Mouse (Mus musculus) liver, postnatal 0 days (tissue): ENCODE data around the gene Ppef2. TPM values are rescaled to one million over a fixed set of nuclear protein-coding genes. Genes with fewer than 3 reads are reported as not detected.

Experiments
- ATAC-seq: fragments of 200-750 bp; cut with Nextera tagmentation; 2 replicates; pipeline ENCODE4 v1.8.0; 2017; ENCODE audit warnings: mild to moderate bottlenecking, moderate library complexity
- DNase-seq: peaks from one replicate; pipeline ENCODE4 v3.0.0-alpha.2; 2016
- H3K27ac ChIP-seq: fragments of 300-500 bp; sonication (generic); 2 replicates; pipeline ENCODE4 v1.5.1; 2014; ENCODE audit warnings: antibody characterized with exemption, moderate library complexity, mild to moderate bottlenecking, low read depth
- H3K27me3 ChIP-seq: fragments of 300-500 bp; sonication (generic); 2 replicates; pipeline ENCODE4 v1.6.1; 2014; ENCODE audit warnings: low read length, control low read depth, mixed read lengths; ENCODE audit not compliant: insufficient read depth
- H3K36me3 ChIP-seq: fragments of 300-500 bp; sonication (generic); replicated peaks from 2 replicates; pipeline ENCODE4 v1.6.1; 2014; ENCODE audit warnings: mild to moderate bottlenecking, control low read depth, low read length, moderate library complexity, mixed read lengths; ENCODE audit not compliant: insufficient read depth
- H3K4me1 ChIP-seq: fragments of 300-500 bp; sonication (generic); 2 replicates; pipeline ENCODE4 v1.6.1; 2014; ENCODE audit warnings: antibody characterized with exemption, mild to moderate bottlenecking, control low read depth; ENCODE audit not compliant: insufficient read depth
- H3K4me2 ChIP-seq: fragments of 300-500 bp; sonication (generic); 2 replicates; pipeline ENCODE4 v1.6.1; 2014; ENCODE audit warnings: low read depth, mild to moderate bottlenecking, low read length, moderate library complexity, mixed read lengths
- H3K4me3 ChIP-seq: fragments of 300-500 bp; sonication (generic); 2 replicates; pipeline ENCODE4 v1.5.1; 2014; ENCODE audit warnings: low read depth, low read length
- H3K9ac ChIP-seq: fragments of 300-500 bp; sonication (generic); replicated peaks from 2 replicates; pipeline ENCODE4 v1.6.1; 2014; ENCODE audit warnings: mild to moderate bottlenecking, moderate library complexity
- H3K9me3 ChIP-seq: fragments of 300-500 bp; sonication (generic); 2 replicates; pipeline ENCODE4 v1.6.1; 2016; ENCODE audit warnings: mild to moderate bottlenecking, control low read depth, low read length, mixed read lengths
- CTCF ChIP-seq: sonication (generic); IDR thresholded peaks from 2 replicates; pipeline ENCODE4 v1.5.1; 2016; ENCODE audit warnings: antibody characterized with exemption, low read depth
- EP300 ChIP-seq: IDR thresholded peaks from 2 replicates; pipeline ENCODE4 v1.6.1; 2016; ENCODE audit warnings: antibody characterized with exemption, low read depth, mild to moderate bottlenecking
- WGBS: fragments of 180-500 bp; shearing (Covaris S2); extraction: QIAGEN DNeasy Blood & Tissue Kit; methylation state at CpG from one replicate; pipeline ENCODE4 v1.1.7; 2014; ENCODE audit not compliant: insufficient replicate concordance; 5-methylcytosine and 5-hydroxymethylcytosine counted together
- polyA plus RNA-seq: library from polyadenylated mRNA; unstranded; fragments of >200 nt; fragmentation: Nextera tagmentation; extraction: Ambion mirVana; gene quantifications from 2 replicates; pipeline ENCODE4 v1.2.1, GENCODE M21; 2015

Ppef2 gene
- polyA plus RNA-seq, 1 experiment from 2014 or later: not detected

DNA sequence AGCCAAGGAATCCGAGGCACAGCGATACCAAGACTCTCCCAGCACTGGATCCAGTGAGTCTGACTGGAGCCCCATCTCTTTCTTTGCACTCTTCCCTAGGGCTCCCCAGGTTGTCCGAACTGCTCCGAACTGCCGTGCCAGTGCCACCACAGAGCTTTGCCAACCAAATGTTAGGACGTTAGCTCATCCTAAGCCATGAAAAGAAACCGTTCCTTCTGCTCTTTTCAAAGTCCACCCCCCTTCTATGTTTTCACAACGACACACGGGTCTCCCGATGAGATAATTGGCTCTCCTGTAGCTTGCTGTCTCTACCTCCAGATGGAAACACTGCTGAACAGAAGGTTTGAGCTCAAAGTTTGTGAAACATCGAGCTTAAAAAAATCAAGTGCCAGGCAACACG, 15.3 kb downstream of the Ppef2 start:
- no peak for ATAC-seq
- no peak overlapping the region for H3K27ac ChIP-seq
- H3K36me3 ChIP-seq: no peaks in the 10 kb centered on the region
- H3K4me2 ChIP-seq: no peak overlapping the region
- TF ChIP-seq CTCF: no peak
- no peak for TF ChIP-seq EP300
- H3K9me3 ChIP-seq: no peaks in the 10 kb centered on the region
- H3K4me3 ChIP-seq: no peak overlapping the region
- no peaks in the 10 kb centered on the region for H3K4me1 ChIP-seq
- no peak for DNase-seq
- WGBS: 86% methylated on average over 12 of the region's 12 CpGs
- H3K9ac ChIP-seq: no peak overlapping the region
- 0 out of 2 replicates have a peak, but pooled peaks cover 2% of the 10 kb centered on the region for H3K27me3 ChIP-seq

- no peak overlapping the region for H3K4me3 ChIP-seq
- WGBS: 37% methylated on average over 29 of the region's 29 CpGs
- TF ChIP-seq CTCF (peak; percentile 79), EP300 (no peak)
- H3K27ac ChIP-seq: no peak overlapping the region
- H3K4me1 ChIP-seq: no peaks in the 10 kb centered on the region
- DNase-seq (peak; percentile 66), ATAC-seq (peak; percentile 56)
- no peak overlapping the region for H3K9ac ChIP-seq
- H3K27me3 ChIP-seq: 0 out of 2 replicates have a peak, but pooled peaks cover 2% of the 10 kb centered on the region
- no peaks in the 10 kb centered on the region for H3K36me3 ChIP-seq
- H3K4me2 ChIP-seq: no peak overlapping the region
- H3K9me3 ChIP-seq: no peaks in the 10 kb centered on the region
These were observed 16.5 kb downstream of the Ppef2 start for GRCm38 (mm10) chr5:92239333-92240232.

GRCm38 (mm10) chr5:92234939-92235557, 21.0 kb downstream of the Ppef2 start:
- Histone ChIP-seq H3K36me3 (no peaks in the 10 kb centered on the region), H3K4me1 (no peaks in the 10 kb centered on the region), H3K9me3 (no peaks in the 10 kb centered on the region), H3K9ac (no peak overlapping the region), H3K27me3 (0 out of 2 replicates have a peak, but pooled peaks cover 2% of the 10 kb centered on the region), H3K4me2 (no peak overlapping the region), H3K4me3 (no peak overlapping the region), H3K27ac (no peak overlapping the region)
- ATAC-seq: no peak
- DNase-seq: no peak
- 19% methylated on average over 5 of the region's 5 CpGs for WGBS
- TF ChIP-seq EP300 (no peak), CTCF (no peak)

DNA sequence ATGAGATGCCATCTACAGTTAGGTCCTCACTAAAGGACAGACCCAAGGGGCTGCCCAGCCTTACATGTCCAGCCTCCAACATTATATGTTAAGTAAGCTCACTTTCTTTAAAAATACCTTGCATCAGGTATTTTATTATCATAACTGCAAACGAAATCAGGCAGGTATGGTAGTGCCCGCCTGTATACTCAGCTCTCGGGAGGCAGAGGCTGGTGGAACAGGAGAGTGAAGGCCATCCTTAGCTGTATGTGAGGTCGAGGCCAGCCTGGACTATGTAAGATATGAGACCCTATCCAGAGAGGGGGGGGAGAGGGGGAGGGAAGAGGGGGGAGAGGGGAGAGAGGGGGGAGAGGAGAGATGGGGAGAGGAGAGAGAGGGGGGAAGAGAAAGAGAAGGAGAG, 22.7 kb downstream of the Ppef2 start:
- Histone ChIP-seq H3K36me3 (no peaks in the 10 kb centered on the region), H3K9me3 (no peaks in the 10 kb centered on the region), H3K9ac (no peak overlapping the region), H3K27me3 (no peaks in the 10 kb centered on the region), H3K27ac (no peak overlapping the region), H3K4me2 (no peak overlapping the region), H3K4me1 (no peaks in the 10 kb centered on the region), H3K4me3 (no peak overlapping the region)
- no peak for ATAC-seq
- no peak for DNase-seq
- no peak for TF ChIP-seq CTCF
- no peak for TF ChIP-seq EP300
- WGBS: 72% methylated on average over 4 of the region's 4 CpGs

GRCm38 (mm10) chr5:92231836-92232235, 24.2 kb downstream of the Ppef2 start:
- no peak for DNase-seq
- H3K4me2 ChIP-seq: no peak overlapping the region
- H3K9me3 ChIP-seq: no peaks in the 10 kb centered on the region
- TF ChIP-seq CTCF: no peak
- no peak for TF ChIP-seq EP300
- no peaks in the 10 kb centered on the region for H3K36me3 ChIP-seq
- no peaks in the 10 kb centered on the region for H3K27me3 ChIP-seq
- H3K4me1 ChIP-seq: no peaks in the 10 kb centered on the region
- no peak for ATAC-seq
- 71% methylated on average over 10 of the region's 10 CpGs for WGBS
- H3K9ac ChIP-seq: no peak overlapping the region
- H3K27ac ChIP-seq: no peak overlapping the region
- no peak overlapping the region for H3K4me3 ChIP-seq

DNA sequence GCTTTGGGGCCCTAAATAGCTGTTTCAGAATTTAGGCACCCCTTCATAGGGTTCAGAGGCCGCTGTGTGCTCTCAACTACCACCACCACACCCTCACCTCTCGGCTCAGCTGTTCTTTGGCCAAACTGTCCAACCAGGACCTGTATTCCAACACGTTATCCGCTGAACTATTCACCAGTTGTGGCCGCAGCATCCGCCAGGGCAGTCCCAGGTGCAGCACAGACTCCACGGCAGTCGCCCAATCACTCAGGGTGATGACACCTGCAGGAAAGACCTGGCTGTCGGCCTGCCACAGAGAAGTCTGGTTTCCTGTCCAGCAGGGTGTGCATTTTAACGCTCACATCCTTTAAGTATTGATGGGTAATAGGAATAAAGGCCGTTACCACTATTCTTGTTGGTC, 25.8 kb downstream of the Ppef2 start:
- H3K9ac ChIP-seq: no peak overlapping the region
- no peak overlapping the region for H3K4me2 ChIP-seq
- 83% methylated on average over 11 of the region's 11 CpGs for WGBS

More for the DNA sequence above, 25.8 kb downstream of the Ppef2 start:
- TF ChIP-seq EP300 (no peak), CTCF (no peak)
- Histone ChIP-seq H3K27me3 (no peaks in the 10 kb centered on the region), H3K4me3 (no peak overlapping the region), H3K36me3 (no peaks in the 10 kb centered on the region), H3K27ac (no peak overlapping the region), H3K9me3 (no peaks in the 10 kb centered on the region), H3K4me1 (no peaks in the 10 kb centered on the region)
- ATAC-seq (no peak), DNase-seq (no peak)
